Mouse (Mus musculus) WW6 (cell line): ENCODE measurements around the gene Nectin1.

Experiments used
- DNase-seq: peaks from one replicate; pipeline ENCODE4 v3.0.0-alpha.2; 2013; ENCODE audit warnings: low read depth, low spot score

Nectin1 gene

GRCm38 (mm10) chr9:43743647-43744137 lies at the start of gene Nectin1:
Gene Nectin1 (plus strand): TSS chr9:43743984.
- DNase-seq, result peak; percentile 81

- peak; percentile 63 for DNase-seq
These were observed 45.6 kb upstream of the Nectin1 start for GRCm38 (mm10) chr9:43698080-43698712.

- DNase-seq, result no peak
These were observed 44.9 kb upstream of the Nectin1 start for GRCm38 (mm10) chr9:43698841-43699240.

- no peak for DNase-seq
These were observed 44.2 kb upstream of the Nectin1 start for GRCm38 (mm10) chr9:43699417-43700225.

- DNase-seq, result no peak
These were observed 43.6 kb upstream of the Nectin1 start for GRCm38 (mm10) chr9:43700226-43700579.

GRCm38 (mm10) chr9:43701748-43702147 lies 42.0 kb upstream of the Nectin1 start:
- DNase-seq, result no peak

GRCm38 (mm10) chr9:43707571-43707970 lies 36.2 kb upstream of the Nectin1 start:
- DNase-seq, result no peak

- DNase-seq, result no peak
These were observed 35.1 kb upstream of the Nectin1 start for GRCm38 (mm10) chr9:43708715-43709114.

- DNase-seq, result no peak
These were observed 30.4 kb upstream of the Nectin1 start for GRCm38 (mm10) chr9:43713432-43713831.

- DNase-seq, result no peak
These were observed 24.4 kb upstream of the Nectin1 start for GRCm38 (mm10) chr9:43719407-43719839.

- no peak for DNase-seq
These were observed 23.7 kb upstream of the Nectin1 start for GRCm38 (mm10) chr9:43720046-43720445.

GRCm38 (mm10) chr9:43724093-43724492 lies 19.7 kb upstream of the Nectin1 start:
- DNase-seq, result no peak

- no peak for DNase-seq
These were observed 14.1 kb upstream of the Nectin1 start for GRCm38 (mm10) chr9:43729450-43730266.

- no peak for DNase-seq
These were observed 13.3 kb upstream of the Nectin1 start for GRCm38 (mm10) chr9:43730284-43731027.

GRCm38 (mm10) chr9:43731880-43732279 lies 11.9 kb upstream of the Nectin1 start:
- DNase-seq, result no peak

GRCm38 (mm10) chr9:43732671-43733070 lies 11.1 kb upstream of the Nectin1 start:
- DNase-seq, result no peak

GRCm38 (mm10) chr9:43734952-43735351 lies 8.8 kb upstream of the Nectin1 start:
- no peak for DNase-seq

- no peak for DNase-seq
These were observed 7.6 kb upstream of the Nectin1 start for GRCm38 (mm10) chr9:43736046-43736730.

GRCm38 (mm10) chr9:43737331-43737730 lies 6.5 kb upstream of the Nectin1 start:
- no peak for DNase-seq

- DNase-seq, result peak; percentile 86
These were observed 5.9 kb upstream of the Nectin1 start for GRCm38 (mm10) chr9:43737871-43738292.
